Mouse (Mus musculus): Measurements from ENCODE around the gene Cdk2ap2. TPM values are rescaled to one million over a fixed set of nuclear protein-coding genes. Genes with fewer than 3 reads are reported as not detected.

Gene Cdk2ap2
- 61.3 and 62.9 TPM in 2 replicates for polyA plus RNA-seq (2012; rRNA removed)

GRCm38 (mm10) chr19:4096642-4097440, at the start of gene Cdk2ap2:
Gene Cdk2ap2, plus strand, starts transcription at chr19:4097182.

DNA sequence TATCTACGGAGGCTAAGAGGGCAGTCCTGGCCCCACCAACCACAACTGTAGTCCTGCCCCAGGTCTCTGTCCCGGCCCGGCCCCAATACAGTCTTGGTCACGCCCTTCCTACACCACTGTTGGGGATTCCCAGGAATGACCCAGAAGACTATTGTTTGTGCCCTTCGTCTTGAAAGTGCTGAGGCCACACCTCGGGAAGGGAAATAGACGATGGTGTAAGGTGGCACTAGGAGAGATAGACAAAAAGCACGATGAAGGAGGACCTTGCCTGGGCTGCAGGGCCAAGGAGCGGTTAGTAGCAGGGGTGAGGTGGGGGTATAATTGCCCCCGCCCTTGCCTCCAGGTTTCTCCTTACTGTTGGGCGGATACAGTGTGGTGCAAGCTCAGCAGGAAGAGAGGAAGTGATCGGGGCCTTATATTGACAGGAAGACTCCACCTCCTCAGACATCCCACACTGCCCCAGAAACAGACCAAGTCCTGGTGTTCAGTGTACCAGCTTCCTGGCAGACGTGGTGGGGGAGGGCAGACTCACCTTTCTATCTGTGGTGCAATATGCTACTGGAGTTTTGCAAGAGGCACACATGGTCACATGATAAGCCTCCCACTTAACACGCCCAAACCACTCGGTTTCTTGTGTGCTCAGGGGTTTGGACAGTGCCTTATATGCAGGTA, 37.8 kb upstream of the Cdk2ap2 start, which contains the start of gene Gstp3:
TSS of gene Gstp3 (minus strand) at position 501 of the 672 bp plus-strand sequence.

DNA sequence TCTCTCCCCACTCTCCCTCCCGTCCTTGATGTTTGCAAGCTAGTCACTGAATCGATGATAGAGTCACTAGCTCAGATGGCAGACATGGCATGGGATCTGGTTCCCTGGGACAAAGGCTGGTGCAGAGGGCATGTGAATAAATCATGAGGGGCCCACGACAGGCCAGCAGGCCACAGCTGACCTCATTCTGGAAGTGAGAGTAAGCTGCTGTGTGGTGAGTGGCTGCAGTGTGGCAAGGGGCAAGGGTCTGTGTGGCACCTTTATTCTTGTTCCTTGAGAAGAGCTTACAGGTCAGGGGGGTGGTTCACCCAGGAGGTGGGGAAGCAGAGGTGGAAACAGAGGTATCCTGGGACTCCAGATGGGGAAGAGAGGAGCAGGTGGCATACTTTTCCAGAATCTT, 15.6 kb upstream of the Cdk2ap2 start, which contains the start of gene Cabp2:
TSS of gene Cabp2 (plus strand) at position 185 of the 400 bp plus-strand sequence.

GRCm38 (mm10) chr19:4099837-4100717, 3.1 kb downstream of the Cdk2ap2 start, which contains the start of gene Pitpnm1:
Gene Pitpnm1, plus strand, starts transcription at chr19:4099998.

DNA sequence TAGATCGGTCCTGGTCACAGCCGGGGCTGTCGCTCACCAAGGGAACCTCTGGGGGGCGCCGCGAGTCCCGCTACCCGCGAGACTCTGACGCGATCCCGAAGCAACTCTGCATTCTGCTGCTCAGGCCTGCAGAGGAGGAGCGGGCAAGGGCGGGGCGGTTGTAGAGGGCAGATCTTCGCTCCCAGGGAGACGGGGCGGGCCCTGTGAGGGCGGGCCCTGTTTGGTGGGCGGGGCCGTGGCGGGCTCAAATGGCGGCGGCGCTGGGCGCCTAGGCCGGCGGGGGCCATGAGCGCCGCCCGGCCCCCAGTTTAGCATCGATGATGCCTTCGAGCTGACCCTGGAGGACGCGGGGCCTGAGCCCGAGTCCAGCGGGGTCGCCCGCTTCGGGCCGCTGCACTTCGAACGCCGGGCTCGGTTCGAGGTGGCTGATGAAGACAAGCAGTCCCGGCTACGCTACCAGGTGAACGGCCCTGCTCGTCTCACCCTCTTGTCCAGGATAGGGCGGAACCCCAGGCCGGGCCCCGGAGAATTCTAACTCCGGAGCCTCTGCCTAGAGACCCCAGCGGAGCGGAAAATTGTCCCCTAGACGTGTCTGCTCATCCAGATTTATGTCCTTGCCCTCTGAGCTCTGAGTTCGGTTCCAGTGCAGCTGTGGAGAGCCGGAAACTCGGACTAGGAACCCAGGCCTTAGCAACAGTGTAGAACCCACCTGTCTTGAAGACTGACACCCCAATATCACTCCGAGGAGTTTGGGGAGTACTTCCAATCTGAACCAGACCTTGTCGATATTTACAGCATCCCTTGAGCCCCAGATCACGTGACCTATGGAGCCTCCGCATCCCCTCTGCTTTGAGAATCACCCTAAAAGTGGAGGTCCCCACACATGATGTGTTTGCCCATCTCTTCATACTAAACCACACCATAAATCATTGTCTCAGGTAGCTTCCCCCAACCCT, 29.0 kb downstream of the Cdk2ap2 start, which contains the start of gene Aip:
TSS of gene Aip (minus strand) at position 118 of the 956 bp plus-strand sequence.

DNA sequence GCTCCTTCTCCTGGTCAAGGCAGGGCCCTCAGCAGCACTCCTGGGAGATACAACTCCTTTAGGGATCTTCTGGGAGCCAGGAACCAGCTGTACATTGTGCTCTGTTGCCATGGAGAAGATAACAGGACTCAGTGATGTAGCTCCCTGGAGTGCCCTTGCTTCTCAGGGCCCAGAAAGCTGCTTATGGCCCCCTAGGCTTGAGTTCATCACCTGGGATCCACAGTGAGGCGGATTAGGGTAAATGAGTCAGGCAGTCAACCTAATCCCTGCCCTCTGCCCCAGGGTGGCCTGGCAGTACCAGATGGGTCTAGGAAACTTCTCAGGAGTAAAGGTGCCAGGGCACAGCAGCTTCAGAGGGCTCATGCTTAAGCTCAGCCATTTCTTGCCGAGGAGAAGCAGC, 42.5 kb downstream of the Cdk2ap2 start, which contains the start of gene Gpr152:
TSS of gene Gpr152 (plus strand) at position 342 of the 400 bp plus-strand sequence.

GRCm38 (mm10) chr19:4143759-4144268, 46.8 kb downstream of the Cdk2ap2 start, which contains the start of gene Cabp4:
Gene Cabp4, minus strand, starts transcription at chr19:4144033.

GRCm38 (mm10) chr19:4148491-4148806, 51.5 kb downstream of the Cdk2ap2 start, which contains the start of gene Coro1b:
Gene Coro1b, plus strand, starts transcription at chr19:4148619.

Other genes starting within 250 kb of the Cdk2ap2 start
- gene Chka, start 245.4 kb upstream of the Cdk2ap2 start, polyA plus RNA-seq (2012; rRNA removed): 111 and 120 TPM in 2 replicates
- gene Tcirg1, start 190.0 kb upstream of the Cdk2ap2 start, polyA plus RNA-seq (2012; rRNA removed): 37.4 and 44.0 TPM in 2 replicates
- 198 and 215 TPM in 2 replicates for gene Ndufs8, start 184.4 kb upstream of the Cdk2ap2 start, polyA plus RNA-seq (2012; rRNA removed)
- gene Aldh3b1, start 167.4 kb upstream of the Cdk2ap2 start, polyA plus RNA-seq (2012; rRNA removed): 1.9 and 2.2 TPM in 2 replicates
- 10.5 and 11.1 TPM in 2 replicates for gene Unc93b1, start 162.0 kb upstream of the Cdk2ap2 start, polyA plus RNA-seq (2012; rRNA removed)
- gene Aldh3b3, start 138.5 kb upstream of the Cdk2ap2 start, polyA plus RNA-seq (2012; rRNA removed): 0.03 TPM in 2 replicates
- 1.4 and 1.5 TPM in 2 replicates for gene Aldh3b2, start 124.9 kb upstream of the Cdk2ap2 start, polyA plus RNA-seq (2012; rRNA removed)
- 2.5 and 3.3 TPM in 2 replicates for gene Acy3, start 110.6 kb upstream of the Cdk2ap2 start, polyA plus RNA-seq (2012; rRNA removed)
- 0.04 and 0.07 TPM in 2 replicates for gene Tbx10, start 104.4 kb upstream of the Cdk2ap2 start, polyA plus RNA-seq (2012; rRNA removed)
- gene Nudt8, start 96.6 kb upstream of the Cdk2ap2 start, polyA plus RNA-seq (2012; rRNA removed): 10.6 and 16.8 TPM in 2 replicates
- gene Gm49405, start 96.6 kb upstream of the Cdk2ap2 start, polyA plus RNA-seq (2012; rRNA removed): 8.0 and 9.6 TPM in 2 replicates
- gene Doc2g, start 93.9 kb upstream of the Cdk2ap2 start, polyA plus RNA-seq (2012; rRNA removed): 25.8 and 27.8 TPM in 2 replicates
- gene Ndufv1, start 84.4 kb upstream of the Cdk2ap2 start, polyA plus RNA-seq (2012; rRNA removed): 204 and 205 TPM in 2 replicates
- 361 and 368 TPM in 2 replicates for gene Gstp1, start 59.2 kb upstream of the Cdk2ap2 start, polyA plus RNA-seq (2012; rRNA removed)
- gene Gstp2, start 51.2 kb upstream of the Cdk2ap2 start, polyA plus RNA-seq (2012; rRNA removed): 3.1 and 10.4 TPM in 2 replicates
- not detected in 2 replicates for gene Gstp3, start 37.6 kb upstream of the Cdk2ap2 start, polyA plus RNA-seq (2012; rRNA removed)
- 0.25 TPM in 1 of 2 replicates, not detected in the other for gene Cabp2, start 15.6 kb upstream of the Cdk2ap2 start, polyA plus RNA-seq (2012; rRNA removed)
- 217 and 226 TPM in 2 replicates for gene Pitpnm1, start 2.8 kb downstream of the Cdk2ap2 start, polyA plus RNA-seq (2012; rRNA removed)
- gene Aip, start 28.7 kb downstream of the Cdk2ap2 start, polyA plus RNA-seq (2012; rRNA removed): 116 and 124 TPM in 2 replicates
- gene Gpr152, start 42.6 kb downstream of the Cdk2ap2 start, polyA plus RNA-seq (2012; rRNA removed): 0.03 and 0.06 TPM in 2 replicates
- gene Cabp4, start 46.9 kb downstream of the Cdk2ap2 start, polyA plus RNA-seq (2012; rRNA removed): 0.08 and 0.12 TPM in 2 replicates
- gene Coro1b, start 51.4 kb downstream of the Cdk2ap2 start, polyA plus RNA-seq (2012; rRNA removed): 261 and 276 TPM in 2 replicates
- gene Ptprcap, start 56.4 kb downstream of the Cdk2ap2 start, polyA plus RNA-seq (2012; rRNA removed): 1.1 and 1.3 TPM in 2 replicates
- 60.8 and 68.3 TPM in 2 replicates for gene Rps6kb2, start 66.2 kb downstream of the Cdk2ap2 start, polyA plus RNA-seq (2012; rRNA removed)
- 4.6 and 4.9 TPM in 2 replicates for gene Carns1, start 78.3 kb downstream of the Cdk2ap2 start, polyA plus RNA-seq (2012; rRNA removed)
- gene Tbc1d10c, start 94.1 kb downstream of the Cdk2ap2 start, polyA plus RNA-seq (2012; rRNA removed): 1.7 and 2.6 TPM in 2 replicates
- gene Ppp1ca, start 94.9 kb downstream of the Cdk2ap2 start, polyA plus RNA-seq (2012; rRNA removed): 380 and 382 TPM in 2 replicates
- gene Rad9a, start 104.5 kb downstream of the Cdk2ap2 start, polyA plus RNA-seq (2012; rRNA removed): 30.2 and 30.5 TPM in 2 replicates
- gene Clcf1, start 117.1 kb downstream of the Cdk2ap2 start, polyA plus RNA-seq (2012; rRNA removed): 3.0 and 3.1 TPM in 2 replicates
- not detected in 2 replicates for gene AC109138.7, start 117.2 kb downstream of the Cdk2ap2 start, polyA plus RNA-seq (2012; rRNA removed)
- 29.7 and 31.3 TPM in 2 replicates for gene Pold4, start 134.7 kb downstream of the Cdk2ap2 start, polyA plus RNA-seq (2012; rRNA removed)
- 75.1 and 87.8 TPM in 2 replicates for gene Ssh3, start 172.0 kb downstream of the Cdk2ap2 start, polyA plus RNA-seq (2012; rRNA removed)
- 85.6 and 86.4 TPM in 2 replicates for gene Ankrd13d, start 186.0 kb downstream of the Cdk2ap2 start, polyA plus RNA-seq (2012; rRNA removed)
- gene Grk2, start 209.0 kb downstream of the Cdk2ap2 start, polyA plus RNA-seq (2012; rRNA removed): 118 and 127 TPM in 2 replicates

Data from central nervous system, embryonic 18 days (tissue).